Mouse (Mus musculus): ENCODE results near the gene Ccdc88a.

- TF ChIP-seq CTCF (IDR thresholded peaks at IDR 0.05; ENCODE audit: low read depth, low read length) (no peak), EP300 (IDR thresholded peaks at IDR 0.05; ENCODE audit: insufficient read depth, low read depth, low read length) (no peak)
Observed at GRCm38 (mm10) chr11:29448741-29449140, 75.3 kb downstream of the Ccdc88a start.

Measured in ES-Bruce4 (cell line).